Mouse (Mus musculus) adrenal gland, adult 18-20 months (tissue): ENCODE data around the gene Syt7. TPM values are rescaled to one million over a fixed set of nuclear protein-coding genes. Genes with fewer than 3 reads are reported as not detected.

Experiments
- DNase-seq, 2 experiments: peaks; one replicate each; pipeline ENCODE4 v3.0.0; 2021 to 2022; ENCODE audit warnings: low spot score in 2 of 2
- total RNA-seq, 2 experiments: library from RNA; stranded (reverse); gene quantifications; 1 replicate in 1 of 2; 2 replicates in 1 of 2; pipeline ENCODE4 v1.2.3; 2021

Gene Syt7
- total RNA-seq, 2 experiments from 2014 or later: 32.1 to 33.0 TPM

DNA sequence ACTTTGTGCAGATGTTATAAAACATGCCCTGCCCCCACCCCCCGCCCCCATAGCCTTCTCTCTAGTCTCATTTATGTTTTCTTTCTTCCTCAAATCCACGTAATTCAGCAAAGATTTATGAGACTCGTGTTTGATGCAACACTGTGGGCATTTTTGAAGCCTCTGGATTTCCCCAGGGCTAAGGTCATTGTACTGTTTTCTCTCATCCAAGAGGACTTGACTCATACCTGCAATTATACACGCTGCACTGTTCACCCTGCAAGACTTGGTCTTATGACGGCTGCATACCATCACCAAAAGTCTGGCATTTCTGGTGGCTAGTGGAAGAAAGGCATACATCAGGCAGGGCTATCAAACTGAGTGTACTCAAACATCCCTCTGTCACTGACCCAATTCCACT lies 8.9 kb upstream of the Syt7 start:
- DNase-seq: no peak

DNA sequence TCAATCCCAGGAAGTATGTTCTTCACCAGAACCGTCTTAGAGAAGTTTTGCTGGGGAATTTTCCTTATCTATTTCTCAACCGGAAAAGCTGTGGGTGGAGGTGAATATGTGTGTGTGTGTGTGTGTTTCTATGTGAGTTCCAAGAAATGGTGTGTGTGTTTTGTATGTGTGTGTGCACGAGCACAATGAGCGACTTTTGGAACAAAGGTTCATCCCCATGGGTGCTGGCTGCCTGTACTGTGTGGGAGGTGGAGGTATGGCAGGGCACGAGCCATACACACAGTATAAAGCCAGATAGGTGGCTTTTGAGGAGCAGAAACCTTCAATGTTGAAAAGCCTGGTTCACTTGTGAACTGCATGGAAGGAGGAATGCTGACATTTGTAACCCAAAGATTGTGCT lies 1.2 kb upstream of the Syt7 start:
- DNase-seq: no peak

DNA sequence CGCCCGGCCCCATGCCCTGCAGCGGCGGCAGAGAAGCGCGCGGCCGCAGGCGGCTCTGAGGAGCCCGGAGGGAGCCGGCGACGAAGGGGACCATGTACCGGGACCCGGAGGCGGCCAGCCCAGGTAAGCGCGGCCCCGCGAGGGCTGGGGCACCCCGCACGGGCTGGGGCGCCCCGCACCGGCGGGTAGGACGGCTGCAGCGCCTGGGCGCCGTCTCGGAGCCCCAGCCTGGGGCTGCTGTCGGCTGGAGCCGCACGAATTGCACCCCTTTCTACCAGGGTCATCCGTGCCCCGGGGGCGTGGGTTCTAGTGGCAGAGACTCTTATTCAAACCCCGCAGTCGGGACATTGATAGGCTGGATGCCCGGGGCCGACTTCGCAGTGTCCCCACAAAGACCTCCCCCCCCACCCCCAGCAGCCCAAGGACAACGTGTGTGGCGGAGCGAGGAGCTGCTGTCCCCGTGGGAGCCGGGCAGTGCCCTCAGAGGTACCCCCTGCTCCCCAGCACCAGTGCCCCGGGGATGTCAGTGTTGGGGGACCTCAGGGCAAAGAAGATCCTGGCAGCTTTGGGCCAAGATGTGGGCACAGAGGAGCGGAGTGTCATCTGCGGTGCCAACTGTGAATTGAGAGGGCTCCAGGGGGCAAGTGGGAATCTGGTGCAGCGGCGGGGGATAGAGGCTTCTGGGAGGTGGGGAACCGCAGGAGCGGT lies 655 bp downstream of the Syt7 start:
- peak in 1 of 2 experiments; percentile 31 for DNase-seq

DNA sequence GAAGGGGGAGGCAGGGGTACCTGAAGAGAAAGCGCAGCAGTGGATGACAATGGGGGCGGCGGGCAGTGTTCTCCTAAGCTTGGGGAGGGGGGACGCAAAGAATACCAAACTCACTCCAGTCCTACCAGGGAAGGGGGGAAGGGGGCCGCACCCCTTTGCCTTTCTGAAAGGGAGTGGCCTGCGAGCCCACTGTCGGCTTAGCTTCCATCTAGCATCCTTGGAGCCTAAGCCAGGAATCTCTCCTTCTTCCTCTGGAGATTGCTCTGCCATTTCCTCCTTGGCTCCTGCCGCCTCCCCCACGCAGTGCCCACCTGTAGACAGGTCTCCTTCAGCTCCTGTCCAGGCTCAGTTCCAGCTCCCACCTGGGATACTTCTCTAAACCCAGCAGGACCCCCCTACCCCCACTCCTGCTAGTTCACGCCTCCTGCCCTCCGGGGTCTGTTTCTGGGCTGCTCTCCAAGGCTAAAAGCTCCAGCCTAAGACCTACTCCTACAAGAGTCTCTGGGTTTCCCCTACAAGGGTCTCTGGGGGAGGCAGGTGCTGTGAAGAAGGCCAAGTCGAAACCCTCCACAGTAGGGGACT lies 1.3 kb downstream of the Syt7 start:
- DNase-seq: no peak

DNA sequence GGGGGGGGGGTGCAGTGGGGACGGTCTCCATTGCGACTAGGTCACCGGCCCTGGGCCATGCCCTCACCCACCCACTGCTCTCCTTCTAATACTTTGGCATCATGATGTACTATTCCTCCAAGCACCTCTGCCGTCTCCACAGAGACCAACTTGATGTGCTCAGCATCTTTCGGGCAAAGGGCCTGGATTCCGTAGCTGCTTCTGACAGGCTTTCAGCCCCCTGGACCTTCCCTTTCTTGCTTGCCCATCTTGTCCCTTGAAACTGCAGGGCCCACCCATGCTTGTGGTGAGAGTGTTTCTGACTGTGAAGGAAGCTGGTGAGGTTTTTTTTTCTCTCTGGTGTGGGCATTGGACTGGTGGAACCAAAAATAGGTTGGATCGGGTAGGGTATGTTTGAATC lies 2.1 kb downstream of the Syt7 start:
- no peak for DNase-seq

DNA sequence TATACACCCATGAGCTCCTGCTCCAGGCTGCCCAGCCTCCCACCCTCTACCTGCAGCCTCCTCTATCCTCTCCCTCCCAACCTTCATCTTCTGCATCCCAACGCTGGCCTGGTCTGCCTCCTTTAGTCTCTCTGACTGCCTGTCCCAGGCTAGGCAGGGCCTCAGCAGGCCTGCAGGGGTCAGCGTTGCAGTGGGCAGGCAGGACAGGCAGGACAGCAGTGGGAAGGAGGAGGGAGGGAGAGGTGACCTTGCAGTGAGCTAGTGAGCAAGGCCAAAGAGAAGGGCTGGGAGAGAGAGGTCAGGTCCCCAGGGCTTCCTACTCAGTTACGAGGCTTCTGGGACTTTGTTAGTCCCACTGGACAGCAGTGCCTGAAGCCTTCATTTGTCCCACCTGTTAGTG lies 3.1 kb downstream of the Syt7 start:
- peak in 1 of 2 experiments; percentile 37 for DNase-seq

DNA sequence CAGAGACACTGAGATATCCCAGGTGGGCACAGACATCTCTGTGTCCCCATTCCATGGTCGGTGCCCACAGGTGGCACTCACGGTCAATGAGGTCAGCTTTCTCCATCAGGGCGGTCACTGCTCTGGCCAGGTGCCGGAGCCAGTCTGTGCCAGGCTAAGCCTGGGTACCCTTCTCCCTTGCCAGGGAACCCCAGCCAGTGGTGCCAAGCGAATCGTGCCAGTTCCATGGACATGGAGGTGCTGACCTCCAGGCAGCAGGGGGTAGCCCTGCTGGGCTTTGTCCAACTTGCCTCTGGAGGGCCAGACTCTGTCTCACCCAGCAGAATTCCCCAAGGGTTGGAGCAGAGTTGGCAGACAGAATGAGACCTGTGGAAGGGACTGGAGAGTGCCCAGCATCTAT lies 4.6 kb downstream of the Syt7 start:
- DNase-seq: no peak

DNA sequence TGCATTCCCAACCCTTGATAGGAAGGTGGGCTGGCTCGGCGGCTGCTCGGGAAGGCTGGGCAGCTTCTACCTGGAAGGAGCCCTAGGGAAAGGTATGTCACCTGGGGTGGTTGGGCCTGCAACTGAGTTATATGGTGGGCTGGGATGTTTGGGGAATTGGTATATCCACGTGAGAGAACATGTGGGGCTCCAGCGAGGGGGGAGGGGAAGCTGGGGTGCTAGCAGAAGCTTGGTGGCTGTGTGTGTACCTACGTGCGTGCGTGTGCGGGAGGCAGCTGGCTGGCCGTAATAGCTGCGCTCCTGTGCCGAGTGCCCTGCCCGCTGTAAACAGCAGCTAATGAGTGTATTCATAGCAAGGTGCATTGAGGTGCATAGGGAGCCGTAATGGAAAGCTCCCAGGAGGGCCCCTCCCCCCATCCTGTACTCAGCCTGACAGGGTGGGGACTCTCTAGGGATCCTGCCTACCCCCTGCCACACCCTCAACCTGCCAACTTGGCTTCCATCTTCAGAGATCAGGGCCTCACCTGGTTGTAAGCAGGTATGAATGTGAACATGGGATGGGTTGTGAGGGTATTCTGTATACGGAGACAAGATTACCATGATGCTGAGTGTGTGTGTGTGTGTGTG lies 5.1 kb downstream of the Syt7 start:
- DNase-seq: no peak

DNA sequence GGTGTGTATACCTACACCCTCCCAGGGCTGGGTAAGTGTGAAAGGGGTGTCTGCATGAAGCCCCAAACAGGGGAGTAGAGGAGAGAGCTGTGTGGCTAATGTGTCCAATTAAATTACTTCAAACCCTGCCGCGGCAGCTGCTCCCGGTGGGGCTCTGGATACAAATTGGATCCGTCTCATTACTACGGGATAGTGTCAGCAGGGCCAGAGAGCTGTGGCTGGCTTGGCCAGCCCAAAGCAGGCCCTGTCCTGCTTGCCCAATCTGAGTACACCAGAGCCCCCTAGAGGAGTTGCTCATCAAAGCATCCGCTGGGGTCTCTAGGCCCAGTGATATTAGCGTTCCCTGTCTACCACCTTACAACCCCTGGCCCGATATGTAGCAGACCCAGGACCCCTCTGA lies 6.3 kb downstream of the Syt7 start:
- DNase-seq: no peak

DNA sequence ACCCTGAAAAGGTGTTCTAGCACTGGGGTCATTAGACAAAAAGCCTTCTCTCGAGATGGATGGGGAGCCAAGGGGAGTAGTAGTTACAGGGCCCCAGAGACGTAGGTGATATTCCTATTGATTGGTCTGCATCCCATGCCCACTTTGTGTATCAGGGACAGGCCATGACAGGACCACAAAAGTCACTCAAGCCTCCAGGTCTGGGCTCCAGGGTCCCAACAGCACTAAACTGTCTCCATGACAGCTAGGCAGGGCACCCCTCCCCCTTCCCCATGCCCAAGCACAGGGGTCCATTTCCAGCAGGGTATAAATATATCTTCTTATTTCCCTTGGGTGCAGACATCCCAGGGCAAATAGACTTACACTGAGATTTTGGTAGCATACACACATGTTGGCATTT lies 8.1 kb downstream of the Syt7 start:
- DNase-seq: no peak

DNA sequence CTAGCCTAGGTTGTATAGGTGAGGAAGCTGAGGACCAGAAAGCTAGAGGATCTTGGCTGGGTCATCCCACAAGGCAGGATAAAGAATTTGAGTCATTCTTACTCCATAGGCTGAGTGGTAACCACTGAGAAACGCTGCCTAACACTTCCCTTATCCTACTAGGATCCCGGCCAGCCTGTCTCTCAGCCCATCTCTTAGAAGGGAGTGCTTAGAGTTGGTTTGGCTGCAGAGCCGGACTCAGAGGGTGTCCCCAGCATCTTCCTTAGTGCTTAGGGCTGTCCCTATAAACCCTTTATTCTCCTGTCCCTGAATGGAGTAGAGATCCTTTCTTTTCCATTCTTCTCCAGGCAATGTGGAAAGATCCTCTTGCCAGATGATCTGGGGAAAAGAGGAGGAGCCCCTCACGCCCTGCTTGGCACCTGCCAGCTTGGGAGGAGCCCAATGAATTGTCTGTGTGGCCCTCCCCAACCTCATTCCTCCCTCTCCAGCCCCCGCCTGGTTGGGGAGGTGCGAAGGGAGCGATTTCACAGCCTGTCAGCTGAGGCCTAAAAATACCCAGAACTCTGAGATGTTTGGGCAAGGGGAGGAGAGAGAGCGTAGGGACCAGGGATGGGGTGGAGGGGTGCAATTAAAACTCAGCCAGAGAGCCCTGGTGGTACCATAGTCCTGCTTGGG lies 8.7 kb downstream of the Syt7 start:
- DNase-seq: no peak

DNA sequence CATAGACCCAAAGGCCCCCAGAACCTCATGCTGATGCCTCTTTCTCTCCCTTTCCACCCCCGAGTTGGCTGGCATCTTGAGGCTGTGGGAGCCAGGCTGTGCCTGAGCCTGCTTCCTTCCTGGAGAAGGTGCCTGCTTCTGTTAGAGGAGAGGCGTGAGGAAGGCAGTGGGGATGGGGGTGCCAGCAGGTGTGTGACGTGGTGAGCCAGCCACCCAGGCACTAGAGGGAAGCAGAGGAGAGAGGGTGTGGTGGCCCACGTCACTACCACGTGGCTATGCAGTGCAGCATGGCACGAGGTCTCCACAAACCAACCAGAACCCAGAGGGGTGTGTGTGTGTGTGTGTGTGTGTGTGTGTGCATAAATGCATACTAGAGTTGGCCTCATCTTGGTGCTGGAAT lies 9.4 kb downstream of the Syt7 start:
- DNase-seq: no peak

DNA sequence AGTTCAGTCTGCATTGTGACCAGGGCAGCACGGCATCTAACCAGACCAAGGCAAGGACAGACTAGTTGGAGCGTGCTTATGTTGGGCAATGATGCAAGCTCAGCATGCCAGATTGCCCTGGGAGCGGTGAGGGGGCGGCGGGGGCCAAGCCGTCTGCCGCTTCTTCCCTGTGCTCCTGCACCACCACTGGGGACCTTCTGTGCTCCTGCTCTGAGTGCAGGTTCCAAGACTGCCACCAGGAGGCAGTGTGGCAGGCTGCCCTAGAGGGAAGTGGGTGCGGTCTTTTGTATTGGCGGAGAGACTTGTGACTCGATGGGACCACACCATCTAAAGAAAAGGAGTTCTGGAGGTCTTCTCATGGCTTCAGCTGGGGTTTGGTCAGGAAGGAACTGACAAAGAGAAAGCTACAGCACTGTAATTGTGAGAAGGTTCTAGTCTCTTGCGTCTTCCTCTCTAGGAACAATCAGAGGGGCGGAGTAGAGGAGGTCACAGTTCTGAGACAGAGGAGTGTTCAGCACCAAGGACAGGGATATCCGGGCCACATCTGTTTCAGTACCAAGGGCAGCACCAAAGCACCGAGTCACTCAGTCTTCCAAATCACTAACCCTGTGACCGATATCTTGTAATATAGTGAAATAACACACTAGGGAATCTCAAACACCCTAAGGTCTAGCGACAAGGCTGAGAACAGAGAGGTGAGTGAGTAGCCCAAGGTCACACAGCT lies 14.0 kb downstream of the Syt7 start:
- peak; percentile 45 to 49 for DNase-seq

DNA sequence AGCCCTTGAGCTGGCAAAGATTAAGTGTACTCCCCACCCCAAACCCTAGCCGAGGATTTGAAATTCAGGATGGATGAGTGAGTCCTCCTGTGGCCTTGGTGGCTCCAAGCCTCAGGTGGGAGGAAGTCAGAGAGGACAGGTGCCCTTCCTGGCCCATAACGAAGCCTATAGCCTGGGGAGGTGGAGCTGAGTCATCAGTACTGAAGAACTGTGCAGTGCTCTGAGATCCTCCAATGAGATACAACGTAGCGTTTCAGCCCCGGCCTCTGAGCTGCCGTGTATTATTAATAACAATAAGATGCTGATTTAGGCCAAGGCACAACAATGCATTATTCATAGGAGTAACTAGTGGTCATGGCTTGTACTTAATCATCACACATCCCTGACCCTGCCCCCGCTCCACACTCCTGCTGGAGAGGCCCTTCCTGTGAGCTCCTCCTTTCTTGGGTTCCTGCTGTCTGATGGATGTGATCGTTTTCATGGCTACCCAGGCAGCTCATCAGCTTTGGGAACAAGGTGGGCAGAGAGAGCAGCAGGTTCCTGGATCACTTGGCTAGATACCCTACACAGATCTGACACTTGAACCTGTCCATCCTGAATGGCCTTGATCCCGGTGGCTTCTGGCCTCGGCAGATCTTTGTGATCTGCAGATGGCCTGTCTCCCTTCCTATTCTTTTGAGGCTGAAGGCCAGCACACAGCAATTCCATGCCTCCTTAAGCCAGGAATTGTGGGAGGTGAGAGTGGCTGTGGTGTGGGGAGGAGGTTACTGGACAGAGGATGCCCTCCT lies 14.9 kb downstream of the Syt7 start:
- no peak for DNase-seq

DNA sequence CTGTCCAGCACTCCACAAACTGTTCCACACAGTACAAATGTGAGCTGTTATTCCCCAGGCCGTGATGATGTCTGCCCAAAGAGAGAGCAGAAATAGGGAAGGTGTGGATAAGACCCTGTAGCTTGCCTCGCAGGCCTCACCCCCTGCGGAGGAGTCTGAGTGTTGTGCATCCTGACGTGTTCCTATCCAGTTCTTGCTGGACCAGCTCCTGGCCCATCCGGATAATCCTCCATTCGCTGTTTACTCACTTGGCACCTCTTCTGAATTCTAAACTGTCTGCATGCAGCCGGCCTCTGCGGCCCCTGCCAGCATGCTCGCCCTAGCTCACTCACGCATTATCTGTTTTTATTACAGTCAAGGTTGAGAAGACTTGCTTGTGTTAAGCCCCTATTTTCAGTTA lies 15.5 kb downstream of the Syt7 start:
- DNase-seq: no peak

DNA sequence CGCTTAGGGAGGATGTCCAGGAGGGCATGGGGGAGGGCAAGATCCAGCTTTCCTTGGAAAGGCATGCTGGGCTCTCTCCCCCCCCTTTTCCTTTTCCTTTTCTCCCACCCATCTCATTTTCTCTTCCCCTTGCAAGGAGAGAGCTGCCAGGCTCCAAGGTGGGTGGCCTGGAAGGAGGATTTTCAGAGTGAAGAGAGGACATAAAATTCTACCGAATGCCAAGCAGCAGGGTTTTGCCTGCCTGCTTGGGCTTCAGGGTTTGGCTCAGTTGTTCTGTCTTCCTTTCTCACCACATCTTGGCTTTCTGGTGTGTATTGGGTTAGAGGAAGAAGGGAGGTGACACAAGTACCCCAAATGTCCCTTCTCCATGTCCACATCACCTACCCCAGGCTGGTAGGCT lies 16.0 kb downstream of the Syt7 start:
- DNase-seq: no peak

DNA sequence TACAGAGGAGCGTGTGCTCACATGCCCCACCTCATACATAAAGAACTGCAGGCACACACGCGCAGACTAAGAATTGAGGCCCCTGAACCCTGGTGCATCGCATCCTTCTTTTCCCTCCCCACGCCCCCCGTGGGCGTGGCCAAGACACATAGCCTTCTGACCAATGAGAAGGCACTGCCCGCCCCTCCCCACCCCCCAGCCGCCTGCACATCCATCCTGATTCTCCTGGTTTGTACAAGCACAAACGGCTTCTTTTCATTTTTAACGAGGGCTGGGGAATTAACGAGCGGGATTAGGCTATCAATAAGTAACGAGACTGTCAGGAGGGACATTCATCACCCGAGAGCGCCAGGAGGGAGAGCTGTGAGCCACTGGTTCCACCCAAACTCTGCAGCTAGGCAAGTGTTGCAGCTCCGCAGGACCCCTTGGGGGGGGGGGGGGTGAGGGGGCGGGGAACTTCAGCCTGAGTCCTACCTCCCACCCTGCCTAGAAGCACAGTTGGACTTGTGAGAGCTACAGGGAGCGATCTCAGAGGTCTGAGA lies 24.9 kb downstream of the Syt7 start:
- no peak for DNase-seq

DNA sequence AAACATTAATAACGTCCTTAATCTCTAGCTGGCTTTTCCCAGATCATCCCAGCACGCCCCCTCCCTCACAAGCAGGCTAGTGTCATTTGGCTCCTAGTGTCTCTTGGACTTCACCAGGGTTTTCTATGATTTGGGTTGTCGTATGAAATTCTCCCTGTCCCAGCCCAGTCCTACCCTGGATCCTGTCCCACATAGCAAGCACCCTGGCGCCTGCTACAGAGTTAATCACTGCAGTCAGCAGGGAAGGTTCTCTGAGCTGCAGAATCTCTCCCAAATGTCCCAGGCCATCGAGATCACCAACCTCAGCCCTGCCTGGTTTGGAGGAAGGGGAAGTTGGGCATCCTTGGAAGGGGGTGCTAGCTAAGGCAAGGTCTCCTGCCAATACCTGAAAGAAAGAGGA lies 26.6 kb downstream of the Syt7 start:
- no peak for DNase-seq

DNA sequence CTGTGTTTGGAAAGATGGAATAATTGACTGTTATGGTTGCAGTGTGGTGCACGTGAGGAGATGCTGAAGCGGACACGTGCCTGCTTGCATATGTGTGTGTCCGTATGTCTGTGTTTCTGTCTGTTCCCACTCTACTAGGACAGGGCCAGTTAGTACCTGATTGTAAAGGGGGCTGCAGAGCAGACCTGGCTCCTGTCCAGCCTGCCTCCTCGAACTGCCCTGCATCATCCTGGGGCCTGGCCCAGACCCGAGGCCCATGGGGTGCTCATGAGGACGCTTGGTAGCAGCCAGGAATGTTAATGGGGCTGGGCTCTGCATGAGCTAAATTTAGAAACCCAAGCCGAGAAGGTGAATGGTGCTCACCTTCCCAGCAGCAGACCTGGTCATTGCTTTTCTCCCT lies 28.0 kb downstream of the Syt7 start:
- no peak for DNase-seq

DNA sequence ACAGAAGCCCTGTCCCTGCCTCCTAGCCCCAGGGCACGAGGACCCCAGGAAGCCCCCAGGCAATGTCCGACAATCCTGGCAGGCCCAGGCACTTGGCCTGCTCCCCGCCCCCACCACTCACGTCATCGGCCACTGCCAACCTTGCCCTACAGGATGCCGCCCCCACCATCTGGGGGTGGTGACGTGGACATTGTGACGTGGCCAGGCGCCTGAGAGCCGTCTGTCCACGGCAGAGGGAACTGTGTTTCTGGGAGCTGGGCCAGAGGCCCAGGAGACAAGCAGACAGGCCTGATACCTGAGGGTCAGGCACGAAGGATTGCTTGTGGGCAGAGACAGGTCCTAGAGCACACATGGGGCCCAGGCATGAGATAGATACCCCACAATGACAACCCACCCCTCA lies 28.5 kb downstream of the Syt7 start:
- peak in 1 of 2 experiments; percentile 44 for DNase-seq
